Mouse (Mus musculus): ENCODE data around the gene Csnk1g1.
A peak's percentile ranks its signal among the peaks of the same experiment; 100 is the strongest.

The Csnk1g1 gene

GRCm38 (mm10) chr9:65937566-65937965 lies 28.8 kb downstream of the Csnk1g1 start:
- DNase-seq (ENCODE audit: low read depth, low spot score), result no peak
- no peaks in the 10 kb centered on the region for H3K27me3 ChIP-seq (ENCODE audit: control insufficient read depth, insufficient read depth, low read length, poor library complexity, severe bottlenecking)
- H3K36me3 ChIP-seq (ENCODE audit: control insufficient read depth, insufficient read depth, low read length, poor library complexity, severe bottlenecking), result no peaks in the 10 kb centered on the region

DNA sequence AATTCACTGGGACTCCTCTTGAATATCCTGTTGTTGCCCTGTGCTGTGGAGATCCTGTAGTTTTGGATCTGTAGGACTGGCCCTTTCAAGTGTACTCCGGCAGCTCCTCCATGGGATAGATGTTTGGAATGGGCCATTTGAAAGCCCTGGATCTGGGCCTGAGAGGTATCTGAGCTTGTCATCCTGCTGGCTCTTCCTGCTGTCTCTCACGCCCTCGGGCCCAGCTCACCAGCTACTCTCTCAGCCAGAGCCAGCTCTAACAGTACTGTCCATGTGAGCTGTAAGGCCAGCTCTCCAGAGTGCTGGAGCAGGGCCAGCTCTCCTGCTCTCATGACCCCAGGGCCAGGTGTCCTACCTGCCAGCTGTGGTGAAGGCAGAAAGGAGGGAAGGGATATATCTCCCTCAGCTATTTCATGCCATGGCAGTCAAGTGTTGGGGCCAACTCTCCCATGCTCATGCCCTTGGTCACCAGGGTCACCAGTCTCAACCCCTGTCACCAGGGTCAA lies 42.4 kb downstream of the Csnk1g1 start:
- Histone ChIP-seq H3K36me3 (ENCODE audit: control insufficient read depth, insufficient read depth, low read length, poor library complexity, severe bottlenecking) (0 out of 2 replicates have a peak, but pooled peaks cover 2% of the 10 kb centered on the region), H3K27me3 (ENCODE audit: control insufficient read depth, insufficient read depth, low read length, poor library complexity, severe bottlenecking) (no peaks in the 10 kb centered on the region)
- DNase-seq (ENCODE audit: low read depth, low spot score), result no peak

- no peak for DNase-seq (ENCODE audit: low read depth, low spot score)
- H3K27me3 ChIP-seq (ENCODE audit: control insufficient read depth, insufficient read depth, low read length, poor library complexity, severe bottlenecking), result no peaks in the 10 kb centered on the region
Measured at GRCm38 (mm10) chr9:65970009-65970408, 61.3 kb downstream of the Csnk1g1 start.

GRCm38 (mm10) chr9:65973206-65973605 lies 64.5 kb downstream of the Csnk1g1 start:
- H3K27me3 ChIP-seq (ENCODE audit: control insufficient read depth, insufficient read depth, low read length, poor library complexity, severe bottlenecking), result no peaks in the 10 kb centered on the region
- no peaks in the 10 kb centered on the region for H3K36me3 ChIP-seq (ENCODE audit: control insufficient read depth, insufficient read depth, low read length, poor library complexity, severe bottlenecking)
- DNase-seq (ENCODE audit: low read depth, low spot score), result no peak

More at GRCm38 (mm10) chr9:65970009-65970408, 61.3 kb downstream of the Csnk1g1 start:
- H3K36me3 ChIP-seq (ENCODE audit: control insufficient read depth, insufficient read depth, low read length, poor library complexity, severe bottlenecking), result 0 out of 2 replicates have a peak, but pooled peaks cover 2% of the 10 kb centered on the region

DNA sequence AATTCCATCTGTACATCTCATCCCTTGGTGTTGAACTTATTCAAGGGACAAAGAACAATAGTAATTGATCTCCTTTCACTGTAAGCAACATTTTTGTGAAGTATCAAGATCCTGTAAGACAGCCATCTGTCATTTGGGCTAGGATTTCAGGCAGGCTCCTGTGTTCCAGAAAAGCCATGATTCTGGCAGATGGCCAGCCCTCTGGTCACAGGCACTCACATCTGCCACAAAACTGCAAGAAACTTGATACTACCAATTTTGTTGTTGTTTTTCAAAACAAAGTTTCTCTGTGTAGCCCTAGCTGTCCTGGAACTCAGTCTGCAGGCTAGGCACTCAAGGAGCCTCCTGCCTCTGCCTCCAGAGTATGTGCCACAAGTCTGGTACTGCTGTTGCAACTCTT lies 67.2 kb downstream of the Csnk1g1 start:
- Histone ChIP-seq H3K27me3 (ENCODE audit: control insufficient read depth, insufficient read depth, low read length, poor library complexity, severe bottlenecking) (no peaks in the 10 kb centered on the region), H3K36me3 (ENCODE audit: control insufficient read depth, insufficient read depth, low read length, poor library complexity, severe bottlenecking) (no peaks in the 10 kb centered on the region)
- DNase-seq (ENCODE audit: low read depth, low spot score), result no peak

DNA sequence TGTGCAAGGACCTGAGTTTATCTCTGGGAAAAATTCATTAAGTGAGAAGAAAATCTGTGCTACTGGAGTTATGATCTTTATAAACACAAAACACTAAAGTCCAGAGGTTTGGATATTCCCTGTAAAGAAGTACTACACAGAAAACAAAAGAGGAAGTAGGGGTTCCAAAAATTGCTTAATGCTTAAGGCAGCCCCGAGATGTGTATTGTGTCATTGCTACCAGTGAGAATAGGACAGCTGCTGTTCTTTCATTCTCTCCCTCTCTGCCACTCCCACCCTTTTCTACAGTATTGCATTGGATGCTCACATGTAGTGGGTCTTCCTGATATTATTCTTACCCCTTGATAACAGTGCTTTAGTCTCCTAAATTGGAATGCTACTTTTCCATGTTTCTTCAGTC lies 74.1 kb downstream of the Csnk1g1 start:
- Histone ChIP-seq H3K36me3 (ENCODE audit: control insufficient read depth, insufficient read depth, low read length, poor library complexity, severe bottlenecking) (no peaks in the 10 kb centered on the region), H3K27me3 (ENCODE audit: control insufficient read depth, insufficient read depth, low read length, poor library complexity, severe bottlenecking) (no peaks in the 10 kb centered on the region)
- DNase-seq (ENCODE audit: low read depth, low spot score), result no peak

- Histone ChIP-seq H3K36me3 (ENCODE audit: control insufficient read depth, insufficient read depth, low read length, poor library complexity, severe bottlenecking) (0 out of 2 replicates have a peak, but pooled peaks cover 3% of the 10 kb centered on the region), H3K27me3 (ENCODE audit: control insufficient read depth, insufficient read depth, low read length, poor library complexity, severe bottlenecking) (no peaks in the 10 kb centered on the region)
- no peak for DNase-seq (ENCODE audit: low read depth, low spot score)
Measured at GRCm38 (mm10) chr9:65987021-65987420, 78.3 kb downstream of the Csnk1g1 start.

GRCm38 (mm10) chr9:65995603-65996376 lies 87.1 kb downstream of the Csnk1g1 start:
- Histone ChIP-seq H3K27me3 (ENCODE audit: control insufficient read depth, insufficient read depth, low read length, poor library complexity, severe bottlenecking) (no peaks in the 10 kb centered on the region), H3K36me3 (ENCODE audit: control insufficient read depth, insufficient read depth, low read length, poor library complexity, severe bottlenecking) (peaks cover 7% of the 10 kb centered on the region; the same call in 1 of the 2 replicates)
- DNase-seq (ENCODE audit: low read depth, low spot score), result no peak

DNA sequence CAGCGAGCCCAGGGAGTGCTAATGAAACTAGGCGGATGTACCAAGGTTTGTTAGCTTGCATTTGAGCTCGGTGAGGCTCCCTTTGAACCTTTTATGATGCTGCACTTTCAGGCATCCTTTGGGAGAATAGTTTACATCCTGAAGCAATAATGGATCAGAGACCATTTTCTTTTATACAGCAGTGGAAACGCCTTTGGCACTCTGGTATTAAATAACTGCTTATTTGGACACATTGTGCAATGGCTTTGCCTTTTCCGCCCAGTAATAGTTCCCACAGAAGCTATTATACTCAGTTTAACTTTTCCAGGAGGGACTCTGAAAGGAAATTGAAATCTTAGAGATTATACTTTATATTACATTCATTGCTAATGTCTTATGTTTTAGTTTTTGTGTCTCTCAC lies 90.2 kb downstream of the Csnk1g1 start:
- DNase-seq (ENCODE audit: low read depth, low spot score), result no peak

GRCm38 (mm10) chr9:66004380-66004779 lies 95.7 kb downstream of the Csnk1g1 start:
- Histone ChIP-seq H3K27me3 (ENCODE audit: control insufficient read depth, insufficient read depth, low read length, poor library complexity, severe bottlenecking) (no peaks in the 10 kb centered on the region), H3K36me3 (ENCODE audit: control insufficient read depth, insufficient read depth, low read length, poor library complexity, severe bottlenecking) (peaks cover 14% of the 10 kb centered on the region; the same call in 1 of the 2 replicates)
- DNase-seq (ENCODE audit: low read depth, low spot score), result peak; percentile 63

More for the DNA sequence above, 90.2 kb downstream of the Csnk1g1 start:
- Histone ChIP-seq H3K27me3 (ENCODE audit: control insufficient read depth, insufficient read depth, low read length, poor library complexity, severe bottlenecking) (no peaks in the 10 kb centered on the region), H3K36me3 (ENCODE audit: control insufficient read depth, insufficient read depth, low read length, poor library complexity, severe bottlenecking) (peaks cover 6% of the 10 kb centered on the region; the same call in 1 of the 2 replicates)

DNA sequence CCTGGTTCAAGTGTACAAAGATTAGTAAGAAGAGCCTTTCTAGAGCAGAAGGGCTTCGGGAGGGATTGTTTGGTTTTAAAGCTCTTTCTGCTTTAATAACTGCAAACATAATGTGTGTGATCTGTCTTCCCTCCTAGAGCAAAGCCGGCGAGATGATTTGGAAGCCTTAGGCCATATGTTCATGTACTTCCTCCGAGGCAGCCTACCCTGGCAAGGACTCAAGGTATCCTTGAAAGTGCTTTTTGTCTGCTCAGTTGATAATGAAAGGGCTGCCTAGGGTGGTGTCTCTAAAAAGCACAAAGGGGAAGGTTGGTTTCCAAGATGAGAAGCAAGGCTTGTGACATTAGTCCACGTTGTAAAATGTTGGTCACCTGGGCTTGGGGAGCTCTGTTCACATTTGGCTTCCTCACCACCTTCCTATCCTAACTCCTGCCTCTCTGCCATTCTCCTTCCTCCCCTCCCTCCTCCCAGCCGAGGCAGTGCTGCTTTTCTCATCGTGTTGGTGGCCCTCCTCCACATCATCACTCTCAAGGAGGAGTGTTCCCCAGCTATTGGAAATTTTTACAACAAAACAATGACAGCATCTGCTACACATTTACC lies 99.0 kb downstream of the Csnk1g1 start:
- Histone ChIP-seq H3K27me3 (ENCODE audit: control insufficient read depth, insufficient read depth, low read length, poor library complexity, severe bottlenecking) (no peaks in the 10 kb centered on the region), H3K36me3 (ENCODE audit: control insufficient read depth, insufficient read depth, low read length, poor library complexity, severe bottlenecking) (peaks cover 14% of the 10 kb centered on the region)
- no peak for DNase-seq (ENCODE audit: low read depth, low spot score)

- no peak for DNase-seq (ENCODE audit: low read depth, low spot score)
- no peaks in the 10 kb centered on the region for H3K27me3 ChIP-seq (ENCODE audit: control insufficient read depth, insufficient read depth, low read length, poor library complexity, severe bottlenecking)
- peaks cover 11% of the 10 kb centered on the region for H3K36me3 ChIP-seq (ENCODE audit: control insufficient read depth, insufficient read depth, low read length, poor library complexity, severe bottlenecking)
Measured at GRCm38 (mm10) chr9:66020601-66021000, 111.9 kb downstream of the Csnk1g1 start.

GRCm38 (mm10) chr9:66038082-66038481 lies 129.4 kb downstream of the Csnk1g1 start:
- H3K36me3 ChIP-seq (ENCODE audit: control insufficient read depth, insufficient read depth, low read length, poor library complexity, severe bottlenecking), result peaks cover 3% of the 10 kb centered on the region; the same call in 1 of the 2 replicates
- DNase-seq (ENCODE audit: low read depth, low spot score), result no peak
- H3K27me3 ChIP-seq (ENCODE audit: control insufficient read depth, insufficient read depth, low read length, poor library complexity, severe bottlenecking), result no peaks in the 10 kb centered on the region

GRCm38 (mm10) chr9:66038581-66038980 lies 129.9 kb downstream of the Csnk1g1 start:
- Histone ChIP-seq H3K27me3 (ENCODE audit: control insufficient read depth, insufficient read depth, low read length, poor library complexity, severe bottlenecking) (no peaks in the 10 kb centered on the region), H3K36me3 (ENCODE audit: control insufficient read depth, insufficient read depth, low read length, poor library complexity, severe bottlenecking) (0 out of 2 replicates have a peak, but pooled peaks cover 2% of the 10 kb centered on the region)
- no peak for DNase-seq (ENCODE audit: low read depth, low spot score)

GRCm38 (mm10) chr9:66039290-66039689 lies 130.6 kb downstream of the Csnk1g1 start:
- Histone ChIP-seq H3K36me3 (ENCODE audit: control insufficient read depth, insufficient read depth, low read length, poor library complexity, severe bottlenecking) (0 out of 2 replicates have a peak, but pooled peaks cover 2% of the 10 kb centered on the region), H3K27me3 (ENCODE audit: control insufficient read depth, insufficient read depth, low read length, poor library complexity, severe bottlenecking) (no peaks in the 10 kb centered on the region)
- no peak for DNase-seq (ENCODE audit: low read depth, low spot score)

Measured in splenic B cell, adult 2 months (primary cell).